Mouse (Mus musculus): ENCODE measurements at regions not wholly inside any gene's neighbourhood (a gene's known extent, or its start where the extent isn't known, plus 50 kb on each side); places are given as distances from the start of the nearest gene placed in this dataset.

DNA sequence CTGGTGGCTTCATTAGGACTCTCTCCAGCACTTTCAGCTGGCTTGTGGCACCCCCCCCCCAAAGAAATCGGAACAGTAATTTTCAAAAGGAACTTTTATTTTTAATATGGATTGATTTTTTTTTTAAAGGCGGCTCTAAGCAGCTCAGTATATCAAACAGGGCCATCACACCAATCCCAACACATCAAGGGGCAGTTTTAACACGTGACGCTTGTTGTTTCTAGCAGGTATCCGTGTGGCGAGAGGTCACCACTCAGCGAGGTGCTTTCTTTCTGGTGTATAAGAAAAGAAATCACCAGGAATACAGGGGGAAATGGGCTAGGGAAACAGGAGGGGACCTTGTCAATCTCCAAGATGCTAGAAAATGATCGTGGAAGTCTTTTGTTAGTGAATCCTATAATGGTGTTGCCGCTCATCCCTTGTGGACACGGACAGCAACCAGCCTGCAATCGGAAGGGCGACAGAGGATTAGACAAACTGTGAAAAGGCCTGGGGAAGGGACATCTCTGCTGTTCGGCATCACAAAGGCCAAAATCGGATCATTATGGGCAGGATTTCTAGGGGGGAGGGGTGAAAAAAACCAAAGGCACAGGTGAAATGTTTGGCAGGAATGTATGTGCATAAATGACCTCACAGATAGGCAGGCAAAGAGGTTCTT lies 503.7 kb upstream of the Atp11b start:
- Histone ChIP-seq H3K27ac (ENCODE audit: low read depth, low read length) (no peak overlapping the region), H3K9ac (ENCODE audit: low read length) (no peak overlapping the region), H3K36me3 (ENCODE audit: control insufficient read depth, insufficient read depth, low read length) (no peaks in the 10 kb centered on the region), H3K27me3 (ENCODE audit: control insufficient read depth, insufficient read depth, low read length) (no peaks in the 10 kb centered on the region), H3K4me1 (replicated peaks; ENCODE audit: control insufficient read depth, insufficient read depth, low read length) (peaks cover 2% of the 10 kb centered on the region), H3K4me2 (ENCODE audit: low read depth, low read length, severe bottlenecking) (no peak overlapping the region), H3K9me3 (ENCODE audit: control insufficient read depth, low read length) (no peaks in the 10 kb centered on the region), H3K4me3 (ENCODE audit: low read depth, low read length) (no peak overlapping the region)
- ATAC-seq (replicated peaks; ENCODE audit: low FRiP score) (no peak), DNase-seq (ENCODE audit: low spot score) (no peak)
- WGBS = 66% methylated on average over 14 of the region's 14 CpGs

DNA sequence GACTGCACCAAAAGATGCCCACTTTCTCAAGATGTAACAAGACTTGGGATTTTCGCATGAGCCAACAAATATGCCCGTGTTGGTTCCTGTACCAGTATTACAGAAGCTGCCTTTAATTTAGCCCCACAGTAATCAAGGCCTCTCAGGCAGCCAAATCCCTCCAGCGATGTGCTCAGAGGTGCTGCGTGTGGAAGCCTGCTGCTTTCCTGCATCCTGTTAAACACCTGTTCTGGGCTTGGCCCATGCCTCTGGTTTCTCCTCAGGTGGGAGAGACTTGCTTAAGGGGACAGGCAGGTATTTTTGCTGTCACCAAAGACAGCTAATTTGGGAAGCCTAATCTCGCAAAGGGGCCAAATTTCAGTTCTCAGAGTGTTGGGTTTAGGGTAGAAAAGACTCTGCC lies 500.0 kb upstream of the Atp11b start:
- 58% methylated on average over 5 of the region's 5 CpGs for WGBS
- no peaks in the 10 kb centered on the region for H3K4me1 ChIP-seq (replicated peaks; ENCODE audit: control insufficient read depth, insufficient read depth, low read length)

DNA sequence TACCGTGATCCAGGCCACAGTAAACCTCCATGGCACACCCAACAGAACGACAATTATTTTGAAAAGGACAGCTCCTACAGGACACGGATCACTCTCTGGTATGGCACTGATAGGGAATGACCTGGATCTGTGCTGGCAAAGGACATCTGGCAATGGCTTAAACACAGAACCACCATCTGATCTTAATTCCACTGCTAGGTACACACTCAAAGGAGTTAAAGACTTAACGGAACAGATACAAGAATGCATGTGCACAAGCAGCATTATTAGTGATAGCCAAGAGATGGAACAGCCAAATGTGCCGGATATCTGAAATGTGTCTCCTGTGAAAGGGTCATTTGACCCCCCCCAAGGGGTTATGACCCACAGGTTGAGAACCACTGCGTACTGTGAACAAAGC lies 493.0 kb upstream of the Atp11b start:
- Histone ChIP-seq H3K9ac (ENCODE audit: low read length) (no peak overlapping the region), H3K4me1 (replicated peaks; ENCODE audit: control insufficient read depth, insufficient read depth, low read length) (no peaks in the 10 kb centered on the region), H3K4me2 (ENCODE audit: low read depth, low read length, severe bottlenecking) (no peak overlapping the region), H3K27me3 (ENCODE audit: control insufficient read depth, insufficient read depth, low read length) (no peaks in the 10 kb centered on the region), H3K27ac (ENCODE audit: low read depth, low read length) (no peak overlapping the region), H3K36me3 (ENCODE audit: control insufficient read depth, insufficient read depth, low read length) (no peaks in the 10 kb centered on the region), H3K9me3 (ENCODE audit: control insufficient read depth, low read length) (no peaks in the 10 kb centered on the region), H3K4me3 (ENCODE audit: low read depth, low read length) (no peak overlapping the region)
- DNase-seq (ENCODE audit: low spot score) (no peak), ATAC-seq (replicated peaks; ENCODE audit: low FRiP score) (no peak)
- WGBS = 94% methylated on average over 6 of the region's 6 CpGs

More for the DNA sequence above, 500.0 kb upstream of the Atp11b start:
- Histone ChIP-seq H3K9me3 (ENCODE audit: control insufficient read depth, low read length) (no peaks in the 10 kb centered on the region), H3K36me3 (ENCODE audit: control insufficient read depth, insufficient read depth, low read length) (no peaks in the 10 kb centered on the region), H3K4me3 (ENCODE audit: low read depth, low read length) (no peak overlapping the region), H3K4me2 (ENCODE audit: low read depth, low read length, severe bottlenecking) (no peak overlapping the region), H3K9ac (ENCODE audit: low read length) (no peak overlapping the region), H3K27ac (ENCODE audit: low read depth, low read length) (no peak overlapping the region), H3K27me3 (ENCODE audit: control insufficient read depth, insufficient read depth, low read length) (no peaks in the 10 kb centered on the region)
- ATAC-seq (replicated peaks; ENCODE audit: low FRiP score) (no peak), DNase-seq (ENCODE audit: low spot score) (no peak)

DNA sequence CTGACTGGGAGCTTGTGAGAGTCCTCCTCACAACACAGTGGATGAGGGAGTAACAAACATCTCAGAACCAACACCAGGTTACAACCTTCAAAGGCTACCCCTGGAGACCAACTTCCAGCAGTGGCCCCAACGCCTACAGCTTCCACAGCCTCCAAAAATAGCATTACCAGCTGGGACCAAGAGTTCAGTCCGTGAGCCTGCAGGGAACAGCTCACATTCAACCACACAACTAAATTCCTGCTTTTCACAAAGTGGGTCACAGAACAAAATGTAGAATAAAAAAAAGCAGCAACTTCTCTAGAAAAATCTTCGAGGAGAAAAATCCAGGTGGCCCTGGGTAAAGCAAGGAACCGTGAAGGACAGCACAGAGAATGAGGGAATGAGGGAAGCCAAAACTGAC lies 485.0 kb upstream of the Atp11b start:
- H3K27ac ChIP-seq (ENCODE audit: low read depth, low read length) = no peak overlapping the region
- no peak overlapping the region for H3K9ac ChIP-seq (ENCODE audit: low read length)
- no peaks in the 10 kb centered on the region for H3K36me3 ChIP-seq (ENCODE audit: control insufficient read depth, insufficient read depth, low read length)
- H3K4me2 ChIP-seq (ENCODE audit: low read depth, low read length, severe bottlenecking) = no peak overlapping the region
- WGBS = 75% methylated on average over 4 of the region's 4 CpGs
- ATAC-seq (replicated peaks; ENCODE audit: low FRiP score) (no peak), DNase-seq (ENCODE audit: low spot score) (no peak)
- no peaks in the 10 kb centered on the region for H3K27me3 ChIP-seq (ENCODE audit: control insufficient read depth, insufficient read depth, low read length)
- H3K4me3 ChIP-seq (ENCODE audit: low read depth, low read length) = no peak overlapping the region
- no peaks in the 10 kb centered on the region for H3K9me3 ChIP-seq (ENCODE audit: control insufficient read depth, low read length)
- peaks cover 6% of the 10 kb centered on the region; the same call in 1 of the 2 replicates for H3K4me1 ChIP-seq (replicated peaks; ENCODE audit: control insufficient read depth, insufficient read depth, low read length)

DNA sequence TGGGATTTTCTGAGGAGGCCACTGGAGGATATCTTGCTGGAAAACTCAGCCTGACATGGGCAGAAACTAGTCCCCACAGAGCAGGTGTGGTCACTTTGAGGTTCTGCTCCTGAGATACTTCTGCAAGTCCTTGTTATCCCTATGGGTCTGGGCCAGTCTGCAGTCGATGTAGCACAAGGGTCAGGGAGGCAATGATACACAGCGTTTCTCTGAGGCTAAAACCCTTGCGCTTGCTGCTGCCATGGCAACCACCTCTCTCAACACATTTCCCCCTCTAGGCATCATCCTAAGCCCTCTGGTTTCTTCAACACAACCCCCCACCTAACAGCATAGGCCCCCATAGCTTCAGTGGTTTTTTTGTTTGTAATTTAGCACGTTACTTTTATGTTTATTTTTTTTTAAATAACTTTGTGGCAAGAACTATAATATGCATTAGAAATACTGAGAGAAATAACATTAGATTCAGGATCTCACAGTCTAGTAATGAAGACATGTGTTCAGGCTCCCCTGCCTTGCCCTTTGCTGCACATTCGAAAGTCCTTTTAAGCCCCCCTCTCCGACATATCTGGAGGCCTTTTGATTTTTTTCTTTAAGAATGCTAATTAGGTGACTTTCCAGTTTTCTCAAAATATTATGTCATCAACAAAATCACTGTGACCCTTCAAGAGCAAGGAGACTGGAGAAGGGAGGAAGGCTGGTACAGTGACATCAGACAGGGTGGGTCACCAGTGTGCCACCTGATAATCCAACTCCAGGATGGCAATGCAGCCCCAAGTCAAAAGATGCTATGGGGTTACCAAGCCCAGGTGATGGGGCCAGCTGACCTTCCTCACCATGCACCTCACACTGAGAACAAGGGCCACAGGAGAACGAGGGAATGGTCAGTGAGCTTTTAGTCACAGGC lies 483.7 kb upstream of the Atp11b start:
- 49% methylated on average over 7 of the region's 7 CpGs for WGBS
- Histone ChIP-seq H3K9me3 (ENCODE audit: control insufficient read depth, low read length) (no peaks in the 10 kb centered on the region), H3K27ac (ENCODE audit: low read depth, low read length) (no peak overlapping the region), H3K4me2 (ENCODE audit: low read depth, low read length, severe bottlenecking) (no peak overlapping the region), H3K36me3 (ENCODE audit: control insufficient read depth, insufficient read depth, low read length) (no peaks in the 10 kb centered on the region), H3K4me3 (ENCODE audit: low read depth, low read length) (no peak overlapping the region), H3K27me3 (ENCODE audit: control insufficient read depth, insufficient read depth, low read length) (no peaks in the 10 kb centered on the region), H3K9ac (ENCODE audit: low read length) (no peak overlapping the region), H3K4me1 (replicated peaks; ENCODE audit: control insufficient read depth, insufficient read depth, low read length) (peaks cover 6% of the 10 kb centered on the region; the same call in 1 of the 2 replicates)
- DNase-seq (ENCODE audit: low spot score) (no peak), ATAC-seq (replicated peaks; ENCODE audit: low FRiP score) (no peak; the same call in 1 of the 2 replicates)

DNA sequence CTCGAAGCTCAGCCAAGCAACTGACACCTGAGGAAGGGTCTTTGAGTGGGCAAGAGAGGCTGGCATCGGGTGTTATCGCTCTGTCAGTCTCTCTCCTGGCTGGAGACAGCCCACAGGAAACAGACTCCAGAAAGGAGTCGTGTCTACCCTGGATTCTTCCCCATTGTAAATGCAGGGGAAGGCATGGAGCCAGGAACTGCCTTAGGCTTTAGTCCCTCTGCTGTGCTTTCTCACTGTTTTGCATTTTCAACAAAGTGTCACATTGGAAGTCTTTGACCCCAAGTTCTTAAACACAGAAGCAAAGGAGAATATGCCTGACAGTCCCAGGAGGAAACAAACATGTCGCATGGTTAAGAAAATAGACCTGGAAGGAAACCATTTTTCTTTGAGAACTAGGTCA lies 480.4 kb upstream of the Atp11b start:
- Histone ChIP-seq H3K27me3 (ENCODE audit: control insufficient read depth, insufficient read depth, low read length) (no peaks in the 10 kb centered on the region), H3K4me1 (replicated peaks; ENCODE audit: control insufficient read depth, insufficient read depth, low read length) (peaks cover 6% of the 10 kb centered on the region; the same call in 1 of the 2 replicates), H3K27ac (ENCODE audit: low read depth, low read length) (no peak overlapping the region), H3K4me3 (ENCODE audit: low read depth, low read length) (no peak overlapping the region), H3K36me3 (ENCODE audit: control insufficient read depth, insufficient read depth, low read length) (no peaks in the 10 kb centered on the region), H3K9ac (ENCODE audit: low read length) (no peak overlapping the region), H3K9me3 (ENCODE audit: control insufficient read depth, low read length) (no peaks in the 10 kb centered on the region), H3K4me2 (ENCODE audit: low read depth, low read length, severe bottlenecking) (no peak overlapping the region)
- DNase-seq (ENCODE audit: low spot score) (no peak), ATAC-seq (replicated peaks; ENCODE audit: low FRiP score) (no peak)
- WGBS = 80% methylated on average over 5 of the region's 5 CpGs

DNA sequence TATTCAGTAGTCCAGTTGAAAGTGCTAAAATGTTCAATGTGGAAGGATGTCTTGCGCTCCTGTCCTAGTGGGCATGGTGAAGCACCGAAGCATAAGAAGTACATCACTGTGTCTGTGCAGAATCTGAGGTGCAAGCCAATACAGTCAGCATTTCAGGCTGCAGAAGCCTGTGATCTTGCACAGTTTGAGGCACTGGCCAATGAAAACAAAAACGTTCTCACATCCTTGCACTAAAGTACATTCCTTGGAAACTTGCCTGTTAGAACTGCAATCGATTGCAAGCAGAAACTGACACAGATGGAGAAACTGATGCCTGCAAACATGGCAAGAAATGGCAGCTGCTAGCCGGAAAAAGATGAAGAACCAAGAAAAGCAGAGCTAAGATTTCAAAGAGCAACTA lies 472.9 kb upstream of the Atp11b start:
- Histone ChIP-seq H3K36me3 (ENCODE audit: control insufficient read depth, insufficient read depth, low read length) (no peaks in the 10 kb centered on the region), H3K4me1 (replicated peaks; ENCODE audit: control insufficient read depth, insufficient read depth, low read length) (no peaks in the 10 kb centered on the region), H3K27ac (ENCODE audit: low read depth, low read length) (no peak overlapping the region), H3K9me3 (ENCODE audit: control insufficient read depth, low read length) (no peaks in the 10 kb centered on the region), H3K27me3 (ENCODE audit: control insufficient read depth, insufficient read depth, low read length) (no peaks in the 10 kb centered on the region), H3K4me2 (ENCODE audit: low read depth, low read length, severe bottlenecking) (no peak overlapping the region), H3K4me3 (ENCODE audit: low read depth, low read length) (no peak overlapping the region), H3K9ac (ENCODE audit: low read length) (no peak overlapping the region)
- ATAC-seq (replicated peaks; ENCODE audit: low FRiP score) = no peak
- WGBS = 88% methylated on average over 5 of the region's 5 CpGs
- no peak for DNase-seq (ENCODE audit: low spot score)

DNA sequence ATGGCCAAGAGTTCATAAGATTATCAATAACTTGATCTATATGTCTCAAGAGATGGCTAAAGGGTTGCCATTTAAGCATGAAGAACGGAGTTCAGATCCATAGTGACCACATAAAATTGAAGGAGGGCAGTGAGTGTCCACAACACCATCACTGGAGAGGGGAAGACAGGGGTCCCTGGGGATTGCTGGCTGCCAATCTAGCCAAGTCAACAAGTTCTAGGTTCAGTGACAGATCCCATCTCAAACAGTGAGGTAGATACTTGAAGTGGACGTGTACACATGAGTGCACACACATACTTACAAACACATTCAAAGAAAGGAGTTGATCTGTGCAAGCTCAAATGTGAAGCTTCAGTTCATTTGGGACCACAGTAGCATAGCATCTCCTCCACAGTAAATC lies 471.8 kb upstream of the Atp11b start:
- DNase-seq (ENCODE audit: low spot score) (no peak), ATAC-seq (replicated peaks; ENCODE audit: low FRiP score) (no peak)
- Histone ChIP-seq H3K36me3 (ENCODE audit: control insufficient read depth, insufficient read depth, low read length) (no peaks in the 10 kb centered on the region), H3K9me3 (ENCODE audit: control insufficient read depth, low read length) (no peaks in the 10 kb centered on the region), H3K27me3 (ENCODE audit: control insufficient read depth, insufficient read depth, low read length) (no peaks in the 10 kb centered on the region), H3K4me2 (ENCODE audit: low read depth, low read length, severe bottlenecking) (no peak overlapping the region), H3K4me3 (ENCODE audit: low read depth, low read length) (no peak overlapping the region), H3K9ac (ENCODE audit: low read length) (no peak overlapping the region), H3K27ac (ENCODE audit: low read depth, low read length) (no peak overlapping the region), H3K4me1 (replicated peaks; ENCODE audit: control insufficient read depth, insufficient read depth, low read length) (no peaks in the 10 kb centered on the region)
- WGBS = 80% methylated on average over 2 of the region's 2 CpGs

Data from forebrain, embryonic 11.5 days (tissue).